8 mouse cellular contexts compared by ENCODE assay signal in the genomic region with DNA sequence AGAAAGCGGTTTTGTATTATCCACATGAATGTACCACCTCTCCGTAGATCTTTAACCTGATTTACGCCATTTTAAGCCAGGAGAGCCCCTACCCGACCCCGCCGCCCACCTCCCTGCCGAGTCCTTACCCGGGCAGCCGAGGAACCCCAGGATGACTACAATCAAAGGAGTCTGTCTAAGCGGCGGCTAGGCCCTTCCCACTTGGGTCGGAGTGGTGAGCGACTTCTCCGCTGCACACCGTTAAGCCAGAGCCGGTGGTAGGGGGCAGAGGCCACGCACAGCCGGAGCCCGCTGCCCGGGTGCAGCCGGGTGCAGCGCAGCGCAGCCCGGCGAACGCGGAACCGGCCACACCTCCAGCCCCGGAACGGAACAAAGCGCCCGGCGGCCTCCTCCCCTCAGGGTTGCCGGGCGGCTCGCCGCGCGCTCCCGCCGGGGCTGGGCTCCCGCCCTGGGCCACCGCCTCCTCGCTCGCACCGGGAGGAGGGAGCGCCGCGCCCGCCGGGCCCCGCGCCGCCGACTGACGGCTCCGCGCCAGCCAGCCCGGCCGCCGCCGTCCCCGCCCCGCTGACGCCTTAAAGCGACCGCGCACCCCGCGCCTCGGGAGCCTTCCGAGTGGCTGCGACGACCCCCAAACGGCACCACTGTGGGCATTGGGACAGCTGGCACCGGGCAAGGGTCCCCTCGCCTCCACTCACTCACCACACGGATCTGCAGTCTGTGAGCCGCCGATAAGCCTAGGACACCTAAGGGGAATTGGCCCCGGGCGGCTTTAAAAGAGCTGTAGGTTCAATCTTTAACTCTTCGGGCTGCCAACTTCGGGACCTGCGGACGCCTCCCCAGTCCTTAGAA. TPM values are rescaled to one million over a fixed set of nuclear protein-coding genes. Genes with fewer than 3 reads are reported as not detected.
DNase-seq lines count a peak whose midpoint lies in the region; ATAC-seq and TF ChIP-seq lines count a peak whose summit lies in the region.

No protein-coding gene starts in this region.

- peak; percentile 66 for DNase-seq in embryonic facial prominence, embryonic 11.5 days (ENCODE audit: low spot score)
- peak; percentile 80 to 82 for DNase-seq in heart, adult 9 months (ENCODE audit: low spot score in 2 of 2)
- peak; percentile 70 to 78 for DNase-seq in kidney, adult 8-10 months
- peak; percentile 44 for DNase-seq in liver, adult 2 months (ENCODE audit: extremely low read depth, low read depth, low spot score)
- peak; percentile 19 to 38 for DNase-seq in spleen, postnatal 36 days (ENCODE audit: low spot score in 2 of 2)

- peak overlapping the region; percentile 91 for H3K4me2 ChIP-seq in embryonic facial prominence, embryonic 11.5 days (ENCODE audit: low read depth, low read length)
- H3K4me2 ChIP-seq in midbrain, embryonic 16.5 days (ENCODE audit: low read length) = peak overlapping the region; percentile 87

- no peaks in the 10 kb centered on the region for H3K36me3 ChIP-seq in erythroblast, embryonic 14.5 days (ENCODE audit: control insufficient read depth)
- H3K36me3 ChIP-seq in embryonic facial prominence, embryonic 11.5 days (replicated peaks; ENCODE audit: control insufficient read depth, insufficient read depth, low read depth, low read length) = no peaks in the 10 kb centered on the region
- no peaks in the 10 kb centered on the region for H3K36me3 ChIP-seq in liver, adult 2 months (ENCODE audit: control insufficient read depth, insufficient read depth, low read length)
- H3K36me3 ChIP-seq in midbrain, embryonic 16.5 days (ENCODE audit: control insufficient read depth, insufficient read depth, low read length) = no peaks in the 10 kb centered on the region

- H3K4me3 ChIP-seq in erythroblast, embryonic 14.5 days (replicated peaks) = peak overlapping the region; percentile 55
- peak overlapping the region; percentile 83 for H3K4me3 ChIP-seq in embryonic facial prominence, embryonic 11.5 days (ENCODE audit: low read depth, low read length)
- peak overlapping the region; percentile 90 for H3K4me3 ChIP-seq in liver, adult 2 months (ENCODE audit: insufficient read depth, low read depth, low read length)
- H3K4me3 ChIP-seq in midbrain, embryonic 16.5 days (ENCODE audit: low read depth, low read length) = peak overlapping the region; percentile 85

- no peak for TF ChIP-seq POLR2A in liver, adult 2 months (IDR thresholded peaks at IDR 0.05; ENCODE audit: extremely low read depth, insufficient read depth, low read length)

- peak overlapping the region; percentile 91 for H3K9ac ChIP-seq in embryonic facial prominence, embryonic 11.5 days (replicated peaks; ENCODE audit: low read length)
- peak overlapping the region; percentile 93 for H3K9ac ChIP-seq in liver, adult 2 months (ENCODE audit: low read depth, low read length)
- H3K9ac ChIP-seq in midbrain, embryonic 16.5 days (ENCODE audit: low read depth, low read length) = peak overlapping the region; percentile 95

- H3K27me3 ChIP-seq in erythroblast, embryonic 14.5 days (ENCODE audit: control insufficient read depth) = peaks cover 46% of the 10 kb centered on the region
- peaks cover 9% of the 10 kb centered on the region for H3K27me3 ChIP-seq in embryonic facial prominence, embryonic 11.5 days (ENCODE audit: control insufficient read depth, insufficient read depth, low read length)
- no peaks in the 10 kb centered on the region for H3K27me3 ChIP-seq in liver, adult 2 months (ENCODE audit: control insufficient read depth, insufficient read depth, low read length)
- H3K27me3 ChIP-seq in midbrain, embryonic 16.5 days (ENCODE audit: control insufficient read depth, insufficient read depth, low read depth, low read length) = peaks cover 4% of the 10 kb centered on the region; the same call in 1 of the 2 replicates

- H3K9me3 ChIP-seq in erythroblast, embryonic 14.5 days (ENCODE audit: control insufficient read depth, low read length) = no peaks in the 10 kb centered on the region
- H3K9me3 ChIP-seq in embryonic facial prominence, embryonic 11.5 days (replicated peaks; ENCODE audit: control insufficient read depth, low read length) = no peaks in the 10 kb centered on the region
- no peaks in the 10 kb centered on the region for H3K9me3 ChIP-seq in midbrain, embryonic 16.5 days (replicated peaks; ENCODE audit: control insufficient read depth, low read length, poor library complexity, severe bottlenecking)

- peaks cover 4% of the 10 kb centered on the region for H3K4me1 ChIP-seq in erythroblast, embryonic 14.5 days (ENCODE audit: control insufficient read depth)
- peaks cover 6% of the 10 kb centered on the region for H3K4me1 ChIP-seq in embryonic facial prominence, embryonic 11.5 days (ENCODE audit: control insufficient read depth, insufficient read depth, low read length)
- H3K4me1 ChIP-seq in liver, adult 2 months (ENCODE audit: control insufficient read depth, insufficient read depth, low read length) = peaks cover 6% of the 10 kb centered on the region
- H3K4me1 ChIP-seq in midbrain, embryonic 16.5 days (ENCODE audit: control insufficient read depth, insufficient read depth, low read length) = peaks cover 32% of the 10 kb centered on the region

- WGBS in embryonic facial prominence, embryonic 11.5 days = under 1% methylated on average over 68 of the region's 86 CpGs
- WGBS in liver, adult 2 months = under 1% methylated on average over 70 of the region's 86 CpGs
- 0% methylated on average over 72 of the region's 86 CpGs for WGBS in midbrain, embryonic 16.5 days

- no peak for TF ChIP-seq CTCF in liver, adult 2 months (IDR thresholded peaks at IDR 0.05; ENCODE audit: low read depth, low read length)

- no peaks in the 10 kb centered on the region for H3K79me2 ChIP-seq in liver, adult 2 months (ENCODE audit: control insufficient read depth, insufficient read depth, low read length)

- H3K27ac ChIP-seq in embryonic facial prominence, embryonic 11.5 days (replicated peaks; ENCODE audit: low read depth, low read length) = peak overlapping the region; percentile 20; the same call in 1 of the 2 replicates
- peak overlapping the region; percentile 82 for H3K27ac ChIP-seq in liver, adult 2 months (replicated peaks; ENCODE audit: insufficient read depth, low read depth, low read length)
- H3K27ac ChIP-seq in midbrain, embryonic 16.5 days (ENCODE audit: low read length) = peak overlapping the region; percentile 89

- ATAC-seq in erythroblast, adult 5-6 weeks (replicated peaks; ENCODE audit: low FRiP score, poor library complexity, severe bottlenecking) = no peak
- peak; percentile 61 for ATAC-seq in embryonic facial prominence, embryonic 11.5 days (replicated peaks; ENCODE audit: insufficient number of reproducible peaks, low FRiP score, low TSS enrichment, low read depth)
- peak; percentile 83 for ATAC-seq in midbrain, embryonic 16.5 days

RNA-seq across cellular contexts. Expression of gene Mras, which starts 0.8 kb away (rescaled TPM):
- 0.01 TPM in 1 of 2 replicates, not detected in the other for polyA plus RNA-seq in erythroblast, embryonic 14.5 days (2012)
- total RNA-seq in erythroblast, adult 5-6 weeks (2015; ENCODE audit: low replicate concordance) = 4.4 TPM in 1 of 2 replicates, not detected in the other
- total RNA-seq in erythroblast, adult 5-6 weeks (2017; ENCODE audit: low replicate concordance) = 1.3 and 2.7 TPM in 2 replicates
- 11.8 and 14.2 TPM in 2 replicates for polyA plus RNA-seq in embryonic facial prominence, embryonic 11.5 days (2014; fragmentation: Nextera tagmentation; extraction: Ambion mirVana)
- 1.3 and 2.9 TPM in 2 replicates for total RNA-seq in liver, adult 2 months (2014; rRNA removed)
- 3.5 and 4.1 TPM in 2 replicates for polyA plus RNA-seq in liver, adult 2 months (2012; rRNA removed)
- 51.2 and 53.5 TPM in 2 replicates for polyA plus RNA-seq in midbrain, embryonic 16.5 days (2015; fragmentation: Nextera tagmentation; extraction: Ambion mirVana)

RNA-seq across cellular contexts. Expression of gene Nme9, which starts 14.9 kb away (rescaled TPM):
- not detected in 2 replicates for polyA plus RNA-seq in erythroblast, embryonic 14.5 days (2012)
- total RNA-seq in erythroblast, adult 5-6 weeks (2015; ENCODE audit: low replicate concordance) = not detected in 2 replicates
- total RNA-seq in erythroblast, adult 5-6 weeks (2017; ENCODE audit: low replicate concordance) = not detected in 2 replicates
- polyA plus RNA-seq in embryonic facial prominence, embryonic 11.5 days (2014; fragmentation: Nextera tagmentation; extraction: Ambion mirVana) = not detected in 2 replicates
- total RNA-seq in liver, adult 2 months (2014; rRNA removed) = not detected in 2 replicates
- polyA plus RNA-seq in liver, adult 2 months (2012; rRNA removed) = not detected in 2 replicates
- polyA plus RNA-seq in midbrain, embryonic 16.5 days (2015; fragmentation: Nextera tagmentation; extraction: Ambion mirVana) = 1.3 and 1.4 TPM in 2 replicates

Comparison
In these comparisons a context has a peak if more than half of its experiments do, and no peak if none do; other contexts are left out.
1. DNase-seq: peak in every context shown above with its lines; median percentile 81 in heart, adult 9 months; 74 in kidney, adult 8-10 months; 66 in embryonic facial prominence, embryonic 11.5 days; 44 in liver, adult 2 months; 28 in spleen, postnatal 36 days.
2. H3K27ac ChIP-seq: peak in every context shown above with its lines; median percentile 89 in midbrain, embryonic 16.5 days; 82 in liver, adult 2 months; 20 in embryonic facial prominence, embryonic 11.5 days.